Mouse (Mus musculus) myocyte (in vitro differentiated cells): ENCODE data around the gene Ppp2r5c. TPM values are rescaled to one million over a fixed set of nuclear protein-coding genes. Genes with fewer than 3 reads are reported as not detected.

Experiments
- H3K27me3 ChIP-seq: one replicate; pipeline ENCODE4 v1.6.1; 2011; ENCODE audit not compliant: control insufficient read depth, insufficient read depth, insufficient read length
- H3K36me3 ChIP-seq: one replicate; pipeline ENCODE4 v1.6.1; 2011; ENCODE audit not compliant: control insufficient read depth, insufficient read depth
- H3K4me2 ChIP-seq: one replicate; pipeline ENCODE4 v1.6.1; 2011; ENCODE audit warnings: low read depth, control low read depth
- H3K4me3 ChIP-seq: one replicate; pipeline ENCODE4 v1.5.1; 2011; ENCODE audit warnings: mild to moderate bottlenecking, control low read depth, moderate library complexity
- H3K79me2 ChIP-seq: one replicate; pipeline ENCODE4 v1.6.1; 2011; ENCODE audit not compliant: control insufficient read depth, insufficient read depth
- H3ac ChIP-seq: one replicate; pipeline ENCODE4 v1.6.1; 2011; ENCODE audit not compliant: control insufficient read depth, insufficient read length
- CEBPB ChIP-seq: IDR thresholded peaks from 2 replicates; pipeline ENCODE4 v1.6.1; 2011; ENCODE audit warnings: mild to moderate bottlenecking, moderate library complexity; ENCODE audit not compliant: poor library complexity, insufficient read depth, severe bottlenecking
- E2F4 ChIP-seq: IDR thresholded peaks from one replicate; pipeline ENCODE4 v1.6.1; 2011; ENCODE audit warnings: mild to moderate bottlenecking, control low read depth, moderate library complexity; ENCODE audit not compliant: insufficient read depth
- MAX ChIP-seq: IDR thresholded peaks from one replicate; pipeline ENCODE4 v1.6.1; 2011; ENCODE audit warnings: low read depth, mild to moderate bottlenecking, control low read depth
- MYOD1 ChIP-seq, 3 experiments: IDR thresholded peaks; one replicate each; pipeline ENCODE4 v1.6.1; 2011; ENCODE audit warnings: control low read depth in 2 of 3, low read depth in 2 of 3, mild to moderate bottlenecking in 2 of 3, moderate library complexity in 1 of 3; ENCODE audit not compliant: insufficient read length in 2 of 3, control insufficient read depth in 1 of 3
- MYOG ChIP-seq, 3 experiments: IDR thresholded peaks; one replicate each; pipeline ENCODE4 v1.6.1; 2011; ENCODE audit warnings: control low read depth in 2 of 3, low read depth in 2 of 3, mild to moderate bottlenecking in 2 of 3; ENCODE audit not compliant: insufficient read length in 2 of 3, control insufficient read depth in 1 of 3, insufficient read depth in 1 of 3
- POLR2A ChIP-seq: IDR thresholded peaks from one replicate; pipeline ENCODE4 v1.6.1; 2011; ENCODE audit warnings: low read depth, mild to moderate bottlenecking, control low read depth, moderate library complexity; ENCODE audit not compliant: insufficient read length
- POLR2AphosphoS2 ChIP-seq: IDR thresholded peaks from one replicate; pipeline ENCODE4 v1.6.1; 2011; ENCODE audit warnings: low read depth, control low read depth; ENCODE audit not compliant: insufficient read length
- REST ChIP-seq: IDR thresholded peaks from one replicate; pipeline ENCODE4 v1.6.1; 2011; ENCODE audit warnings: mild to moderate bottlenecking, control low read depth, moderate library complexity; ENCODE audit not compliant: insufficient read depth, insufficient read length
- SRF ChIP-seq: IDR thresholded peaks from one replicate; pipeline ENCODE4 v1.6.1; 2011; ENCODE audit warnings: low read depth; ENCODE audit not compliant: control insufficient read depth, insufficient read length
- TCF12 ChIP-seq: IDR thresholded peaks from one replicate; pipeline ENCODE4 v1.6.1; 2011; ENCODE audit warnings: mild to moderate bottlenecking, control low read depth; ENCODE audit not compliant: poor library complexity, insufficient read depth, severe bottlenecking
- TCF3 ChIP-seq: IDR thresholded peaks from one replicate; pipeline ENCODE4 v1.6.1; 2011; ENCODE audit warnings: low read depth, control low read depth; ENCODE audit not compliant: insufficient read length
- USF1 ChIP-seq: IDR thresholded peaks from one replicate; pipeline ENCODE4 v1.6.1; 2011; ENCODE audit warnings: low read depth, mild to moderate bottlenecking, control low read depth, moderate library complexity
- polyA plus RNA-seq: library from polyadenylated mRNA; unstranded; fragments of >200 nt; fragmentation: generic; extraction: Trizol; gene quantifications from one replicate; pipeline ENCODE4 v1.2.1, GENCODE M21; 2012; ENCODE audit warnings: missing spikeins

The Ppp2r5c gene
- polyA plus RNA-seq, 1 experiment: 42.1 TPM

DNA sequence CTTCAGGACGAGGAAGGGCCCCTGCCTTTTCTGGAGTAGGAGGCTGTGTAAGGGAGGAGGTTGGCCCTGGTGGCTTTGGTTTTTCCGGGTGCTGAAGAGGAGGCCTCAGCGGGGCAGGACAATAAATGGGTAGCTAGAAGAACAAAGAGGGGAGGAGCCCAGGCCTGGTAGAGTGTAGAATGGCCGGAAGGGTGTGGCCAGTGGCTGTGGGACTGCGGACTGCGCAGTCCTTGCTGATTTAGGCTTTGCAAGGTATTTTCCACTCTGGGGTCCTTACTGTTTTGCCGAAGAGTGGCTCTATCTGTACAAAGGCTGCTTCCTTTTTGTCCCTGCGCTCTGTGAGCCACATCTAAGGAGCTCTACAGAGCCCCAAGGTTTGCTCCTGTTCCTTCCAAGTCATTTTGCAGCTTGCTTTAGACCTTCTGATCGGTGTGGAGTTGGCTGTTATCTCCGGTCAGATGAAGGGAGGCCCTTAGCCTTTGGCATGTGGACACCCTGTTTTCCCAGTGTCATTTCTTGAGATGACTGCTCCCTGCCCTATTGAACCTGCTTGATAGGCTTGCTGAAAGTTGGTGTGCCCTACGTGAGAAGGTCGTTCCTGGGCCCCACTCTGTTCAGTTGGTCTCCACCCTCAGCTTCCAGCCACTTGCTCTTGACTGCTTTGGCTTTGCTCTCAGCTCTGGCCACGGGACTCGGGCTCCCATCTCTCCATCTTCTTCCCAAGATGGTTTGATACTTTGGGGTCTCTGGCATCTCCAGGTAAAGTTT, 52.5 kb downstream of the Ppp2r5c start:
- H3K36me3 ChIP-seq: no peaks in the 10 kb centered on the region
- H3ac ChIP-seq: no peak overlapping the region
- TF ChIP-seq TCF3: no peak
- TF ChIP-seq MAX: no peak
- no peak for TF ChIP-seq SRF
- TF ChIP-seq MYOD1 (IDR thresholded peaks at IDR 0.05; ENCODE audit: control insufficient read depth in 1 of 3, insufficient read length in 2 of 3, low read depth in 2 of 3): no peak
- TF ChIP-seq POLR2AphosphoS2: no peak
- TF ChIP-seq E2F4: no peak
- no peak for TF ChIP-seq REST
- TF ChIP-seq CEBPB: no peak
- TF ChIP-seq USF1: no peak
- no peak overlapping the region for H3K4me2 ChIP-seq
- H3K27me3 ChIP-seq: no peaks in the 10 kb centered on the region
- H3K4me3 ChIP-seq: no peak overlapping the region
- H3K79me2 ChIP-seq: peaks cover 90% of the 10 kb centered on the region

- H3K27me3 ChIP-seq: no peaks in the 10 kb centered on the region
- H3K36me3 ChIP-seq: no peaks in the 10 kb centered on the region
- no peak overlapping the region for H3K4me3 ChIP-seq
- H3K4me2 ChIP-seq: no peak overlapping the region
- no peak for TF ChIP-seq CEBPB
- no peak for TF ChIP-seq TCF3
- TF ChIP-seq USF1: no peak
- TF ChIP-seq REST: no peak
- no peak for TF ChIP-seq POLR2AphosphoS2
- no peak for TF ChIP-seq E2F4
- TF ChIP-seq MYOG (IDR thresholded peaks at IDR 0.05; ENCODE audit: control insufficient read depth in 1 of 3, insufficient read depth in 1 of 3, insufficient read length in 2 of 3, low read depth in 2 of 3): no peak
- TF ChIP-seq MAX: no peak
- no peak for TF ChIP-seq POLR2A
- no peak for TF ChIP-seq TCF12
- no peak for TF ChIP-seq SRF
- no peak for TF ChIP-seq MYOD1 (IDR thresholded peaks at IDR 0.05; ENCODE audit: control insufficient read depth in 1 of 3, insufficient read length in 2 of 3, low read depth in 2 of 3)
- H3K79me2 ChIP-seq: peaks cover 91% of the 10 kb centered on the region
- no peak overlapping the region for H3ac ChIP-seq
These were observed 53.2 kb downstream of the Ppp2r5c start for GRCm38 (mm10) chr12:110500095-110500494.

DNA sequence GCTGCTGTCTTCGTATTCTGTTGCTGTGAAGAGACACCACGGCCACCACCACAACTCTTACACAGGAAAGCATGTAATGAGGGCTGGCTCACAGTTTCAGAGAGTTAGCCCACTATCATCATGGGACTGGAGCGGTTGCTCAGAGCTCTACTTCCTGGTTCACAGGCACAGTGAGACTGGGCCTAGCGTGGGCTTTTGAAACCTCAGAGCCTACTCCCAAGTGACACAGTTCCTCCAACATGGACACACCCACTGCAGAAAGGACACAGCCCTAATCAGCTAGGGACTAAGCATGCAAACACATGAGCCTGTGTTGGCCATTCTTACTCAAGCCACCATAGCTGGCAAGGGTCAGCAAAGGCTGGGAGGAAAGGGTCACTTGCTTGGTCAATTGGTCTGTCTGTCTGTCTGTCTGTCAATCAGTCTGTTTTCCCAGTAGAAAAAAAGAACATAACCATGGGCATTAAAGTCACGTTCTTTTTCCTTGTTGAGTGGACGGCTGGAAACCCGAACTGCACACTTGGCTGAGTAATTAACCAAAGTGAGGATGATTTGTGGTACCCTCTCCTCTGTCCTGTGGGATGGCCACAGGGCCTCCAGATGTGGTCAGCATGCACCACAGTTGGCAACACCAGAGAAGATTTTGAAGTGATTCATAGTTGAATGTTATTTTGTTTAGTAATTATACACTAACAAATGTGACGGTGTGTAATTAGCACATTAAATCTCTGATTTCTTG, 56.7 kb downstream of the Ppp2r5c start:
- no peaks in the 10 kb centered on the region for H3K36me3 ChIP-seq
- TF ChIP-seq SRF: no peak
- peak overlapping the region; percentile 50 for H3K4me2 ChIP-seq
- H3K4me3 ChIP-seq: no peak overlapping the region
- no peaks in the 10 kb centered on the region for H3K27me3 ChIP-seq
- H3ac ChIP-seq: no peak overlapping the region
- H3K79me2 ChIP-seq: peaks cover 97% of the 10 kb centered on the region

DNA sequence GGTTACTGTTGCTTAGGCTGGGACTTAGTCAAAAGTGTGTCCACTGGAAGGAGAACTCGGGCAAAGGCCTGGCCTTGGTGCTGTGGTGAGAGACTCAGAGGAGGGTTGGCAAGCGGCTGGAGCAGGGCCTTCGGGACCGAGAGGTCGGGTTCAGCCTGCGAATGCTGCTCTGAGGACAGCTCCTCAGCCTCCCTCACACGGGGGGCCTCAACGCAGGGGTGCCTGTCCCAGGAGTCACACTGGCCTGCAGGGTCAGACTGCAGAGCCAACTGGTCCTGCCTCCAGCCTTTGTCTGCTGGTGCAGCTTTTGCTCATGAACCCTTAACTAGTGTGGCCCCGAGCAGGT, 57.2 kb downstream of the Ppp2r5c start:
- Histone ChIP-seq H3K4me3 (no peak overlapping the region), H3K79me2 (peaks cover 97% of the 10 kb centered on the region), H3ac (no peak overlapping the region), H3K4me2 (peak overlapping the region; percentile 50), H3K36me3 (no peaks in the 10 kb centered on the region), H3K27me3 (no peaks in the 10 kb centered on the region)
- TF ChIP-seq MYOG (IDR thresholded peaks at IDR 0.05; ENCODE audit: control insufficient read depth in 1 of 3, insufficient read depth in 1 of 3, insufficient read length in 2 of 3, low read depth in 2 of 3) (no peak), USF1 (no peak), REST (no peak), TCF3 (no peak), MYOD1 (IDR thresholded peaks at IDR 0.05; ENCODE audit: control insufficient read depth in 1 of 3, insufficient read length in 2 of 3, low read depth in 2 of 3) (no peak), CEBPB (no peak), MAX (no peak), POLR2A (no peak), SRF (no peak), TCF12 (no peak), POLR2AphosphoS2 (no peak), E2F4 (no peak)

DNA sequence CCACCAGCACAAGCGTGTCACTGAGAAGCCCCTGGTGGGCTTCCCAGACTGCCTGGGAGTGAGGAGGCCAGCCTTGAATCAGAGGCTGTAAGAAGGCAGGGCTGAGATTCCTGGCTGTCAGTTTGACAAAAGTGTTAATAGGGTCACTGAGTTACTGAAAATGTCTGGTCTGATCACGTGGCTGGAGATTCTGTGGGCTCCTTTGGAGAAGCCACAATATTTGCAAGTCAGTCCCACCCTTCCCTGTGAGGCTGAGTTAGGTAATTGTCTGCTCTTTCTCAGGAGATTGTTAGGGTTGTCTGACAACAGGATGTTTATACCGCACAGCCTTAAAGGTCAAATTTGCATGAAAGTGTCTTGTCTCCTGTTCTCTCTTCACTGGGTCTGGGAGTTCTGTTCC, 57.9 kb downstream of the Ppp2r5c start:
- Histone ChIP-seq H3K27me3 (no peaks in the 10 kb centered on the region), H3K4me2 (no peak overlapping the region), H3K36me3 (no peaks in the 10 kb centered on the region), H3K79me2 (peaks cover 97% of the 10 kb centered on the region), H3ac (no peak overlapping the region), H3K4me3 (no peak overlapping the region)
- TF ChIP-seq REST (no peak), TCF12 (no peak), E2F4 (no peak), TCF3 (no peak), CEBPB (no peak), MAX (no peak), POLR2AphosphoS2 (no peak), MYOG (IDR thresholded peaks at IDR 0.05; ENCODE audit: control insufficient read depth in 1 of 3, insufficient read depth in 1 of 3, insufficient read length in 2 of 3, low read depth in 2 of 3) (no peak), USF1 (no peak), POLR2A (no peak), MYOD1 (IDR thresholded peaks at IDR 0.05; ENCODE audit: control insufficient read depth in 1 of 3, insufficient read length in 2 of 3, low read depth in 2 of 3) (no peak), SRF (no peak)
